Mouse (Mus musculus): ENCODE results near the gene Ints5.

GRCm38 (mm10) chr19:8857689-8858088 is 35.1 kb upstream of the Ints5 start:
- no peak for TF ChIP-seq POLR2A (IDR thresholded peaks at IDR 0.05; ENCODE audit: control insufficient read depth, low read depth, low read length)
- TF ChIP-seq CTCF (IDR thresholded peaks at IDR 0.05; ENCODE audit: control insufficient read depth, insufficient read depth, insufficient replicate concordance, low read depth, low read length), result peak; percentile 48; the same call in 1 of the 2 replicates

Data from testis, adult 2 months (tissue).